Mouse (Mus musculus): ENCODE measurements around the gene Igfbp7. TPM values are rescaled to one million over a fixed set of nuclear protein-coding genes. Genes with fewer than 3 reads are reported as not detected.

Gene Igfbp7
- polyA plus RNA-seq, 1 experiment: 2,523 TPM

DNA sequence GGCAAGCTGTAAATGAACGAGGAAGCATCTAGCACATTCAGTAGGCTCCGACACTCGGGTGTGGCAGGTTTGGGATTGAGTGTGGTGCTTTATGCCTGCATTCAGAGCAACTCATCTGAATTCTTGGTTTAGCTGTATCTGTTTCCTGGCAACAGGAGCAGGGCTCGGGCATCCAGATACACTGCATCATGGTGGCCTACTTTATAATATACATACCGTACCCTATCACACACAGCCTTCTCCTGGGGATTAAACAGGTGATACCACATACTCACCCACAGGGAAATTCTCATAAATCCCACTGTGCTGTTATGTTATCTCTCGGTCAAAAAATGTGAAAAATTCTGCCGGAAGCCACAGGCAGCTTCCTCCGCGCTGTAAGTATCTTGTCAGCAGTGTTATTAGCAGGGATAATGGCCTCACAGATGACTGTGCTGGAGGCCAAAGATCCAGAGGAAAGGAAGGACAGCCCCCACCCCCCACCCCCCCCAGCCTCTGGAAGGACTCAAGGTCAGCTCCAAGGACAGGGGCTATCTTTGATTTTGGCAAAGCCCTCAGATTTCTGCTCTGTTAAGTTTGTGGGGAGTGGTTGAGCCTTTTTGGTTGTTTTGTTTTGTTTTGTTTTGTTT lies 13.7 kb downstream of the Igfbp7 start:
- TF ChIP-seq POLR2A (IDR thresholded peaks at IDR 0.05; ENCODE audit: borderline replicate concordance, extremely low read depth, low read depth, low read length) (no peak), CTCF (IDR thresholded peaks at IDR 0.05; ENCODE audit: insufficient read depth, low read length) (no peak)
- 65% methylated on average over 9 of the region's 9 CpGs for WGBS
- Histone ChIP-seq H3K4me1 (ENCODE audit: control insufficient read depth, insufficient read depth, low read length) (peaks cover 7% of the 10 kb centered on the region), H3K4me3 (replicated peaks; ENCODE audit: extremely low read depth, low read depth, low read length) (no peak overlapping the region)
- no peak for DNase-seq

DNA sequence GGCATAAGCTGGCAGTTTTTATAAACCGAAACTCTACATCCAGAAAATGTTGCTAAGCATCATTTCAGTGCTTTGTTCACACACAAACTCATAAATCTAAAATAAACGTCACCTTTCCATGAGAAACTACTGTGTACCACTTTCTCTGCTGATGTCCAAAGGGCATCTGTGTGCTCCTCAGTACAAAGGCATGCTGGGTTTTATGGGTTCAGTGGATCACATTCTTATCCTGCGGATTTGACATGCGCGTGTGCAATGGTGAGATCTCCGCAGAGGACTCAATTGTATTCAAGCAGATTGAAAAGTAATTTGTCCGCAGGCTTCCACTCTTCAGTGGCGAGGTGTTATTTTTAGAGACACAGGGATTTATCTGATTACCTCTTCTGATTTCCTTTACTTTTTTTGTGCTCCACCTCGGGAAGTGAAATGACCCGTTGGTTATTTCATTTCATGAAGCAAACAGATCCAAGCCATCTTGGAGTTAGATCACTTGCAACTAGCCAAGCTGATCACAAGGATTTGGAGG lies 14.7 kb downstream of the Igfbp7 start:
- DNase-seq: no peak

DNA sequence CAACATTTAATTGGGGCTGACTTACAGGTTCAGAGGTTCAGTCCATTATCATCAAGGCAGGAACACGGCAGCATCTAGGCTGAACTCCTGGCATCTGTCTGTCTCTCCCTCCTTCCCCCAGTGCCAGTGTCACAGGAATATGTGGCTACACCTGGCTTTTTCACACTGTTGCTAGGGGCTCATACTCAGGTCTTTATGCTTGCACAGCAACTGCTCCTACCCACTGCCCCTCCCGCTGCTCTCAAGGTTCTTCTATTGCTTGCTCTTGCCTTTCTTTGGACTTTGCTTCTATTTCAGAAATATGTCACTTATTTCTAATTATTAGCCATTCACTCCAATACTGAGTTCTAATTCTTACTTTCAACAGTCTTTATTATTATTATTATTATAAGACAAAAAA lies 17.6 kb downstream of the Igfbp7 start:
- 76% methylated on average over 2 of the region's 2 CpGs for WGBS
- no peak overlapping the region for H3K4me3 ChIP-seq (replicated peaks; ENCODE audit: extremely low read depth, low read depth, low read length)
- peaks cover 14% of the 10 kb centered on the region for H3K4me1 ChIP-seq (ENCODE audit: control insufficient read depth, insufficient read depth, low read length)
- TF ChIP-seq POLR2A (IDR thresholded peaks at IDR 0.05; ENCODE audit: borderline replicate concordance, extremely low read depth, low read depth, low read length) (no peak), CTCF (IDR thresholded peaks at IDR 0.05; ENCODE audit: insufficient read depth, low read length) (no peak)
- DNase-seq: no peak

More for the DNA sequence above, 14.7 kb downstream of the Igfbp7 start:
- TF ChIP-seq CTCF (IDR thresholded peaks at IDR 0.05; ENCODE audit: insufficient read depth, low read length) (no peak), POLR2A (IDR thresholded peaks at IDR 0.05; ENCODE audit: borderline replicate concordance, extremely low read depth, low read depth, low read length) (no peak)
- no peak overlapping the region for H3K4me3 ChIP-seq (replicated peaks; ENCODE audit: extremely low read depth, low read depth, low read length)
- WGBS: 75% methylated on average over 10 of the region's 10 CpGs
- H3K4me1 ChIP-seq (ENCODE audit: control insufficient read depth, insufficient read depth, low read length): peaks cover 2% of the 10 kb centered on the region; the same call in 1 of the 2 replicates

DNA sequence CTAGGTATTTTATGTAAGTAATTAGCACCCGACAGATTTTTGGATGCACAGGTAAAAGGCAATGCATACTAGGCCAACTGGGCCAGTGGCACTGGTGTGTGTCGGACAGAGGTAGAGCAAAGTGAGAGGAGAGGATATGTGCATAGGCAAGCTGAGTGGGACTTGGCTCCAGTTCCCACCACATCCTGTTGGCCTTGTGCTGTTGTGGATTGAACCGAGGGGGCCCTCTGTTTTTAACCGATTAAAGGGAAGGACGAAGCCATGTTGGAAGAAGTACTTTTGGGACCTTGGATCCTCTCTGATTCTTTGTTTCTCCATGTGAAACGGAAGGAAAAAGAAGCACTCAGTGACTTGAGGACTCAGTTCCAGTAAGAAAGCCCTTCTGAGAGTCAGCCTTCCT lies 19.5 kb downstream of the Igfbp7 start:
- WGBS: 56% methylated on average over 6 of the region's 6 CpGs

DNA sequence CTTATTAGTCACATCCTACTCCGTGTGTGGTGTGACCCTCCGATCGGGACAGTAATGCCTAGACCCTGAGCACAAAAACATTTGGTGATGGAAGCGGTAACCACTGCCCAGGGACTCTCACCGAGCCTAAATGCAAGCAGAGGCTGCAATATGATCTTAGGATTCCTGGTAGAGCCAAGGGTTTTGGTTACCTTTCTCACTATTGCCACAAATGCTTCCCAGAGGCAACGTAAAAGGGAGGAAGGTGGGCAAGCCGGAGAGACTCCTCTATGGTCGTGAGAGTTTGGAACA lies 20.5 kb downstream of the Igfbp7 start:
- H3K4me3 ChIP-seq (replicated peaks; ENCODE audit: extremely low read depth, low read depth, low read length): no peak overlapping the region
- DNase-seq: no peak
- peaks cover 17% of the 10 kb centered on the region for H3K4me1 ChIP-seq (ENCODE audit: control insufficient read depth, insufficient read depth, low read length)
- WGBS: 51% methylated on average over 8 of the region's 8 CpGs
- no peak for TF ChIP-seq POLR2A (IDR thresholded peaks at IDR 0.05; ENCODE audit: borderline replicate concordance, extremely low read depth, low read depth, low read length)
- TF ChIP-seq CTCF (IDR thresholded peaks at IDR 0.05; ENCODE audit: insufficient read depth, low read length): no peak

More for the DNA sequence above, 19.5 kb downstream of the Igfbp7 start:
- H3K4me3 ChIP-seq (replicated peaks; ENCODE audit: extremely low read depth, low read depth, low read length): no peak overlapping the region
- peaks cover 17% of the 10 kb centered on the region for H3K4me1 ChIP-seq (ENCODE audit: control insufficient read depth, insufficient read depth, low read length)
- no peak for TF ChIP-seq POLR2A (IDR thresholded peaks at IDR 0.05; ENCODE audit: borderline replicate concordance, extremely low read depth, low read depth, low read length)
- DNase-seq: no peak

DNA sequence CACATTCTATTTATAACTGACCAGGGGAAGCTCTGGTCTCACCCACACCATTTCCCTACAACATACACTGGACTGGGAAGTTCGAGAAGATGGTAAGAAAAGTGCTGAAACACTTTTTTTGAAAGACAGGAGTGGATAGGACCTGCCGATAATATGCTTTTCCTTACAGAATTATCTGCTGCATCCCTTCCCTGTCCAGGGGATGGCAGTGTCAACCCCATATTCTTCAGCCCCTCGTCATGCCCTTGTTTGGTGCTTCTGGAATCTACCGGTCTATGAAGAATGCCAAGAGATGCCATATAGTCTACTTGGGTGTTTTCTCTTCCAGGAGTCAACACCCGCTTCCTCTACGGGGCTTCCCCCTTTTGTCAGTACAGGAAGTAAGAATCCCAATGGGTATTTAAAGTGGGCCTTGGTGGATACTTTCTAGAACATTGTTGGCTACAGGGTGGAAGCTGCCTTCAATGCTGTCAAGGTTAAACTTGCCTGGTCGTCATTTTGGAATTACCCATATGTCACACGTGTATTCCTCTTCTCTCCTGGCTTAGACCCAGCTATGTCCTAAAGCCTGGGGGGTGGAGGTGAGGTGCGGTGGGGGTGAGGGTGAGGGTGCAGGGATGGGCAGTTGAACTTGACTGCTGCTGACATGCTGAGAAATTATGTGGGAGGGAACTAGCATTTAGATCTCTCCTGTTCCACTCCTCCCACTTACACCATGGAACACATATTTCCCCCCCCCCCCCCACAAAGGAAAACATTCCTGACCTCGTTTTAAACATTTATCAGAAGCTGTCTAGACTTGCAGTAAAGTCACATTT lies 21.0 kb downstream of the Igfbp7 start:
- WGBS: 22% methylated on average over 10 of the region's 10 CpGs
- TF ChIP-seq POLR2A (IDR thresholded peaks at IDR 0.05; ENCODE audit: borderline replicate concordance, extremely low read depth, low read depth, low read length) (no peak), CTCF (IDR thresholded peaks at IDR 0.05; ENCODE audit: insufficient read depth, low read length) (peak; percentile 23; the same call in 1 of the 2 replicates)
- no peak overlapping the region for H3K4me3 ChIP-seq (replicated peaks; ENCODE audit: extremely low read depth, low read depth, low read length)
- DNase-seq: no peak
- H3K4me1 ChIP-seq (ENCODE audit: control insufficient read depth, insufficient read depth, low read length): peaks cover 17% of the 10 kb centered on the region

DNA sequence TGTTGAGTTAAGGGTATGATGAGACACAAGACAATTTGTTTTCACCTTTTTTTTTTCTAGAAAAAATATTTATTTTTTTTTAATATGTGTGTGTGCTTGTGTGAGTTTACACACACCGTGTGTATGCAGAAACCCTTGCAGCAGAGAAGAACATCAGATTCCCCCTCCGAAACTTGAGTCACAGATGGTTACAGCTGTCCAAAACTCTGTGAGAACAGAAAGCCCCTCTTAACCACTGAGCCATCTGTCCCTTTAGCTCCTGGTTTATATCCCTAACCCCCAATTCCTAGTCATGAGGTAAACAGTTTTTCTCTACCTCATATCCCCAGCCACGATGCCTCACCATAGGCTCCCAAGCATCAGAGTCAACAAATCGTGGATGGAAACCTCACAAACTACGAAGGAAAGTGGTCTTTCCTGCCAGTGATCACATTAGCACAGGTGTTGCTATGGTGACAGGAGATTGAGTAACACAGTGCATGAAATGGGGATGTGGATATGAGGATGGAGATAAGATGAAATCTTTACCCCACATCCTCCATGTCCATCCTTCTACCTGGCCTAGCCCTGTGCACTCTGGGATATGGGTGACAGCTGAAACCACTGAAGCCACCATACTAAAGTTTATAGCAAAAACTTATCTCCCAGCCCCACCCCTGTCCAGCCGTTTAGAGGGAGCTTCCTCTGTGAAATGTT lies 21.8 kb downstream of the Igfbp7 start:
- H3K4me3 ChIP-seq (replicated peaks; ENCODE audit: extremely low read depth, low read depth, low read length): no peak overlapping the region
- no peak for TF ChIP-seq CTCF (IDR thresholded peaks at IDR 0.05; ENCODE audit: insufficient read depth, low read length)
- TF ChIP-seq POLR2A (IDR thresholded peaks at IDR 0.05; ENCODE audit: borderline replicate concordance, extremely low read depth, low read depth, low read length): no peak
- no peak for DNase-seq
- peaks cover 17% of the 10 kb centered on the region for H3K4me1 ChIP-seq (ENCODE audit: control insufficient read depth, insufficient read depth, low read length)
- WGBS: 52% methylated on average over 6 of the region's 6 CpGs

DNA sequence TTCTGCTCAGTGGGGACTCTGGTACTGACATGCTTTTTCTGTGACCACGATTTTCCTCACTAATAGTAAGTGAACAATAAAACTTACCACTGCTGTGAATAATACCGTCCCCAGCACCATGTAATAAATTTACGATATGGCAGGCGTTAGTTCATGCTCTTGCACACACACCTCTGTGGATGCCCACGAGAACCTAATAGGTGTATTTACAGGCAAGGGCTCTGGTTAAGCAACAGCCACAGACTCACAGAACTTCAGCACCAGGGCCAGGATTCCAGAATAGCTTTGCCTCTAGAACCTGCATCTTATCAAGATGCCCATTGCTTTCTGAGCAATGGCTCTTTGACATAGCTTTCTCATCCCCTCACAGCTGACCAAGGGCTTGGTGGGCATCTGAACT lies 22.6 kb downstream of the Igfbp7 start:
- Histone ChIP-seq H3K4me3 (replicated peaks; ENCODE audit: extremely low read depth, low read depth, low read length) (no peak overlapping the region), H3K4me1 (ENCODE audit: control insufficient read depth, insufficient read depth, low read length) (peaks cover 17% of the 10 kb centered on the region)
- 75% methylated on average over 5 of the region's 5 CpGs for WGBS
- DNase-seq: no peak
- TF ChIP-seq CTCF (IDR thresholded peaks at IDR 0.05; ENCODE audit: insufficient read depth, low read length) (no peak), POLR2A (IDR thresholded peaks at IDR 0.05; ENCODE audit: borderline replicate concordance, extremely low read depth, low read depth, low read length) (no peak)

DNA sequence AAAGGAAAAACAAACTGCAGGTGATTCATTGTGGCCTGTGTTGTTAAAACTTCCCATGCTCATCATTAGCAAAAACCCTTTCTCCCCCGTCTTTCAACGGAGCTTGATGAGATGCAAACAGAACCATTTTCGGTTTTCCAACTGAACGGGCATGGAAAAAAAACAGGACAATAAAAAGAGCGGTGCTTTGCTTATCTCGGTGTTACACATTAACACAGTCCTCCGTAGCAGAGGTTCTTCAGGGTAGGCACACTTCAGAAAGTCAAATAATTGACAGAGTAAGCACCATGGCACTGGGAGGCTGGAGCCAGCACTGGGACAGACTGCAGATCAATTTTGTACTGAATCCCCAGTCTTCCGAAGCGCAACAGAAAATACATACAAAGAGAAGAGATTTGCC lies 23.1 kb downstream of the Igfbp7 start:
- TF ChIP-seq POLR2A (IDR thresholded peaks at IDR 0.05; ENCODE audit: borderline replicate concordance, extremely low read depth, low read depth, low read length) (no peak), CTCF (IDR thresholded peaks at IDR 0.05; ENCODE audit: insufficient read depth, low read length) (no peak)
- no peak for DNase-seq
- peaks cover 17% of the 10 kb centered on the region for H3K4me1 ChIP-seq (ENCODE audit: control insufficient read depth, insufficient read depth, low read length)
- 67% methylated on average over 9 of the region's 9 CpGs for WGBS
- H3K4me3 ChIP-seq (replicated peaks; ENCODE audit: extremely low read depth, low read depth, low read length): no peak overlapping the region

Measured in lung, adult 2 months (tissue).